Mouse (Mus musculus) megakaryocyte, embryonic 14.5 days (primary cell): ENCODE measurements around the gene Oas1d.

Experiments used
- FLI1 ChIP-seq: IDR thresholded peaks from 2 replicates; pipeline ENCODE4 v1.6.1; 2012; ENCODE audit warnings: low read length, inconsistent platforms, mixed read lengths
- GATA1 ChIP-seq: IDR thresholded peaks from 3 replicates; pipeline ENCODE4 v1.6.1; 2012; ENCODE audit warnings: mixed read lengths, low read length, inconsistent platforms, borderline replicate concordance

- no peak for TF ChIP-seq GATA1
- no peak for TF ChIP-seq FLI1
These were observed 44.3 kb upstream of the Oas1d start for GRCm38 (mm10) chr5:120870081-120870480.
